Mouse (Mus musculus) midbrain, embryonic 13.5 days (tissue): ENCODE data around the gene Slc38a3. TPM values are rescaled to one million over a fixed set of nuclear protein-coding genes. Genes with fewer than 3 reads are reported as not detected.

Experiments
- ATAC-seq: fragments of 200-750 bp; cut with Nextera tagmentation; 2 replicates; pipeline ENCODE4 v1.8.0; 2017; ENCODE audit warnings: mild to moderate bottlenecking, moderate TSS enrichment, moderate library complexity
- H3K27ac ChIP-seq: fragments of 300-500 bp; sonication (generic); 2 replicates; pipeline ENCODE4 v1.5.1; 2015; ENCODE audit warnings: inconsistent platforms, mild to moderate bottlenecking, moderate library complexity
- H3K27me3 ChIP-seq: fragments of 300-500 bp; sonication (generic); 2 replicates; pipeline ENCODE4 v1.6.1; 2015; ENCODE audit warnings: mild to moderate bottlenecking, inconsistent platforms
- H3K36me3 ChIP-seq: fragments of 300-500 bp; sonication (generic); 2 replicates; pipeline ENCODE4 v1.6.1; 2015; ENCODE audit warnings: mild to moderate bottlenecking, inconsistent platforms
- H3K4me1 ChIP-seq: fragments of 300-500 bp; sonication (generic); replicated peaks from 2 replicates; pipeline ENCODE4 v1.6.1; 2015; ENCODE audit warnings: inconsistent platforms
- H3K4me2 ChIP-seq: fragments of 300-500 bp; sonication (generic); replicated peaks from 2 replicates; pipeline ENCODE4 v1.6.1; 2015; ENCODE audit warnings: moderate library complexity, mild to moderate bottlenecking, inconsistent platforms
- H3K4me3 ChIP-seq: fragments of 300-500 bp; sonication (generic); replicated peaks from 2 replicates; pipeline ENCODE4 v1.5.1; 2015; ENCODE audit warnings: mild to moderate bottlenecking, inconsistent platforms
- H3K9ac ChIP-seq: fragments of 300-500 bp; sonication (generic); replicated peaks from 2 replicates; pipeline ENCODE4 v1.6.1; 2015; ENCODE audit warnings: mild to moderate bottlenecking, inconsistent platforms
- H3K9me3 ChIP-seq: fragments of 300-500 bp; sonication (generic); 2 replicates; pipeline ENCODE4 v1.6.1; 2016; ENCODE audit warnings: mild to moderate bottlenecking, inconsistent platforms
- WGBS: fragments of 180-500 bp; shearing (Covaris S2); methylation state at CpG from one replicate; pipeline ENCODE4 v1.1.7; 2015; 5-methylcytosine and 5-hydroxymethylcytosine counted together
- polyA plus RNA-seq: library from polyadenylated mRNA; unstranded; fragments of >200 nt; fragmentation: Nextera tagmentation; extraction: Ambion mirVana; gene quantifications from 2 replicates; pipeline ENCODE4 v1.2.1, GENCODE M21; 2015

The Slc38a3 gene
- polyA plus RNA-seq, 1 experiment from 2014 or later: 22.0 TPM

- Histone ChIP-seq H3K9ac (no peak overlapping the region), H3K4me3 (no peak overlapping the region), H3K9me3 (no peaks in the 10 kb centered on the region), H3K4me1 (peaks cover 67% of the 10 kb centered on the region), H3K4me2 (no peak overlapping the region), H3K27ac (no peak overlapping the region), H3K27me3 (no peaks in the 10 kb centered on the region), H3K36me3 (peaks cover 9% of the 10 kb centered on the region)
- WGBS: 62% methylated on average over 4 of the region's 4 CpGs
- ATAC-seq: no peak
Observed at GRCm38 (mm10) chr9:107609433-107609830, 59.9 kb downstream of the Slc38a3 start.

- Histone ChIP-seq H3K9ac (no peak within 1 kb of the TSS), H3K36me3 (peaks cover 4% of the 10 kb centered on the region), H3K27me3 (no peaks in the 10 kb centered on the region), H3K4me3 (no peak within 1 kb of the TSS), H3K4me1 (peaks cover 71% of the 10 kb centered on the region), H3K4me2 (no peak within 1 kb of the TSS), H3K27ac (no peak within 1 kb of the TSS), H3K9me3 (no peaks in the 10 kb centered on the region)
- 39% methylated on average over 12 of the region's 12 CpGs for WGBS
- no peak for ATAC-seq
Observed at GRCm38 (mm10) chr9:107608741-107609432, 60.4 kb downstream of the Slc38a3 start, which contains the start of gene Sema3b. Gene Sema3b, minus strand, starts transcription at chr9:107609229.

GRCm38 (mm10) chr9:107607653-107608245 is 61.6 kb downstream of the Slc38a3 start:
- H3K9me3 ChIP-seq: no peaks in the 10 kb centered on the region
- no peaks in the 10 kb centered on the region for H3K36me3 ChIP-seq
- peaks cover 66% of the 10 kb centered on the region for H3K4me1 ChIP-seq
- no peak for ATAC-seq
- H3K27me3 ChIP-seq: no peaks in the 10 kb centered on the region
- no peak overlapping the region for H3K9ac ChIP-seq
- WGBS: 60% methylated on average over 9 of the region's 9 CpGs
- H3K4me3 ChIP-seq: no peak overlapping the region
- no peak overlapping the region for H3K27ac ChIP-seq
- H3K4me2 ChIP-seq: no peak overlapping the region

GRCm38 (mm10) chr9:107607036-107607435 is 62.3 kb downstream of the Slc38a3 start:
- no peak overlapping the region for H3K4me2 ChIP-seq
- no peak for ATAC-seq
- H3K4me1 ChIP-seq: peaks cover 69% of the 10 kb centered on the region
- no peak overlapping the region for H3K27ac ChIP-seq
- WGBS: 78% methylated on average over 2 of the region's 2 CpGs
- H3K27me3 ChIP-seq: no peaks in the 10 kb centered on the region
- H3K9ac ChIP-seq: no peak overlapping the region
- no peaks in the 10 kb centered on the region for H3K9me3 ChIP-seq
- H3K4me3 ChIP-seq: no peak overlapping the region
- H3K36me3 ChIP-seq: no peaks in the 10 kb centered on the region

GRCm38 (mm10) chr9:107606591-107606990 is 62.7 kb downstream of the Slc38a3 start:
- no peak for ATAC-seq
- 18% methylated on average over 9 of the region's 9 CpGs for WGBS
- no peak overlapping the region for H3K4me2 ChIP-seq
- no peak overlapping the region for H3K4me3 ChIP-seq
- H3K27ac ChIP-seq: no peak overlapping the region
- H3K9me3 ChIP-seq: no peaks in the 10 kb centered on the region
- H3K36me3 ChIP-seq: no peaks in the 10 kb centered on the region
- H3K27me3 ChIP-seq: no peaks in the 10 kb centered on the region
- no peak overlapping the region for H3K9ac ChIP-seq
- H3K4me1 ChIP-seq: peaks cover 64% of the 10 kb centered on the region

GRCm38 (mm10) chr9:107605041-107605661 is 64.2 kb downstream of the Slc38a3 start:
- H3K4me1 ChIP-seq: peaks cover 59% of the 10 kb centered on the region
- H3K4me2 ChIP-seq: peak overlapping the region; percentile 15
- H3K9me3 ChIP-seq: no peaks in the 10 kb centered on the region
- H3K36me3 ChIP-seq: no peaks in the 10 kb centered on the region
- no peaks in the 10 kb centered on the region for H3K27me3 ChIP-seq
- H3K27ac ChIP-seq: no peak overlapping the region; the same call in 1 of the 2 replicates
- WGBS: 37% methylated on average over 23 of the region's 23 CpGs
- no peak overlapping the region for H3K4me3 ChIP-seq
- no peak for ATAC-seq
- peak overlapping the region; percentile 49 for H3K9ac ChIP-seq

GRCm38 (mm10) chr9:107603251-107603650 is 66.1 kb downstream of the Slc38a3 start:
- Histone ChIP-seq H3K4me2 (no peak overlapping the region), H3K4me3 (no peak overlapping the region), H3K9ac (no peak overlapping the region), H3K9me3 (no peaks in the 10 kb centered on the region), H3K4me1 (peaks cover 44% of the 10 kb centered on the region), H3K27ac (no peak overlapping the region), H3K27me3 (no peaks in the 10 kb centered on the region), H3K36me3 (no peaks in the 10 kb centered on the region)
- ATAC-seq: no peak
- 89% methylated on average over 6 of the region's 6 CpGs for WGBS

GRCm38 (mm10) chr9:107602068-107602648 is 67.2 kb downstream of the Slc38a3 start:
- no peak overlapping the region; the same call in 1 of the 2 replicates for H3K9ac ChIP-seq
- H3K27me3 ChIP-seq: no peaks in the 10 kb centered on the region
- H3K27ac ChIP-seq: peak overlapping the region; percentile 60
- H3K9me3 ChIP-seq: no peaks in the 10 kb centered on the region
- no peak overlapping the region for H3K4me3 ChIP-seq
- ATAC-seq: peak; percentile 74
- 15% methylated on average over 10 of the region's 10 CpGs for WGBS
- H3K4me1 ChIP-seq: peaks cover 35% of the 10 kb centered on the region
- H3K4me2 ChIP-seq: no peak overlapping the region
- H3K36me3 ChIP-seq: no peaks in the 10 kb centered on the region

GRCm38 (mm10) chr9:107601275-107601674 is 68.1 kb downstream of the Slc38a3 start:
- 88% methylated on average over 11 of the region's 11 CpGs for WGBS

GRCm38 (mm10) chr9:107600745-107601144 is 68.6 kb downstream of the Slc38a3 start:
- 84% methylated on average over 12 of the region's 12 CpGs for WGBS
- H3K4me1 ChIP-seq: peaks cover 24% of the 10 kb centered on the region
- H3K4me3 ChIP-seq: no peak overlapping the region
- no peaks in the 10 kb centered on the region for H3K36me3 ChIP-seq
- no peak overlapping the region for H3K4me2 ChIP-seq
- no peak overlapping the region for H3K9ac ChIP-seq
- no peak for ATAC-seq
- H3K27me3 ChIP-seq: no peaks in the 10 kb centered on the region
- H3K9me3 ChIP-seq: no peaks in the 10 kb centered on the region
- H3K27ac ChIP-seq: no peak overlapping the region

More at GRCm38 (mm10) chr9:107601275-107601674, 68.1 kb downstream of the Slc38a3 start:
- Histone ChIP-seq H3K4me2 (no peak overlapping the region), H3K9me3 (no peaks in the 10 kb centered on the region), H3K4me1 (peaks cover 27% of the 10 kb centered on the region), H3K27ac (no peak overlapping the region), H3K27me3 (no peaks in the 10 kb centered on the region), H3K36me3 (no peaks in the 10 kb centered on the region), H3K4me3 (no peak overlapping the region), H3K9ac (no peak overlapping the region)
- no peak for ATAC-seq
